Mouse (Mus musculus) stomach, embryonic 16.5 days (tissue): Measurements from ENCODE around the gene Noxa1. TPM values are rescaled to one million over a fixed set of nuclear protein-coding genes. Genes with fewer than 3 reads are reported as not detected.

Experiments used
- ATAC-seq: fragments of 200-750 bp; cut with Nextera tagmentation; 2 replicates; pipeline ENCODE4 v1.8.0; 2017; ENCODE audit warnings: moderate number of reproducible peaks, moderate TSS enrichment; ENCODE audit not compliant: insufficient read depth, low FRiP score
- H3K27ac ChIP-seq: fragments of 300-500 bp; sonication (generic); 2 replicates; pipeline ENCODE4 v1.5.1; 2014; ENCODE audit warnings: low read length
- H3K27me3 ChIP-seq: fragments of 300-500 bp; sonication (generic); 2 replicates; pipeline ENCODE4 v1.6.1; 2014; ENCODE audit warnings: low read length, control low read depth, mixed read lengths; ENCODE audit not compliant: control insufficient read depth, insufficient read depth
- H3K36me3 ChIP-seq: fragments of 300-500 bp; sonication (generic); 2 replicates; pipeline ENCODE4 v1.6.1; 2014; ENCODE audit warnings: low read length; ENCODE audit not compliant: control insufficient read depth, insufficient read depth
- H3K4me1 ChIP-seq: fragments of 300-500 bp; sonication (generic); 2 replicates; pipeline ENCODE4 v1.6.1; 2014; ENCODE audit warnings: low read length, control low read depth, mixed read lengths; ENCODE audit not compliant: control insufficient read depth, insufficient read depth
- H3K4me2 ChIP-seq: fragments of 300-500 bp; sonication (generic); 2 replicates; pipeline ENCODE4 v1.6.1; 2014; ENCODE audit warnings: low read depth, low read length, mixed read lengths
- H3K4me3 ChIP-seq: fragments of 300-500 bp; sonication (generic); replicated peaks from 2 replicates; pipeline ENCODE4 v1.5.1; 2014; ENCODE audit warnings: mild to moderate bottlenecking, low read length
- H3K9ac ChIP-seq: fragments of 300-500 bp; sonication (generic); 2 replicates; pipeline ENCODE4 v1.6.1; 2014; ENCODE audit warnings: low read length
- H3K9me3 ChIP-seq: fragments of 300-500 bp; sonication (generic); replicated peaks from 2 replicates; pipeline ENCODE4 v1.6.1; 2016; ENCODE audit warnings: low read length, control low read depth; ENCODE audit not compliant: control insufficient read depth
- WGBS: fragments of 180-500 bp; shearing (Covaris S2); extraction: QIAGEN DNeasy Blood & Tissue Kit; methylation state at CpG from one replicate; pipeline ENCODE4 v1.1.7; 2014; 5-methylcytosine and 5-hydroxymethylcytosine counted together
- polyA plus RNA-seq: library from polyadenylated mRNA; unstranded; fragments of >200 nt; fragmentation: Nextera tagmentation; extraction: Ambion mirVana; gene quantifications from 2 replicates; pipeline ENCODE4 v1.2.1, GENCODE M21; 2015

The Noxa1 gene
- polyA plus RNA-seq, 1 experiment from 2014 or later, result 8.8 TPM

DNA sequence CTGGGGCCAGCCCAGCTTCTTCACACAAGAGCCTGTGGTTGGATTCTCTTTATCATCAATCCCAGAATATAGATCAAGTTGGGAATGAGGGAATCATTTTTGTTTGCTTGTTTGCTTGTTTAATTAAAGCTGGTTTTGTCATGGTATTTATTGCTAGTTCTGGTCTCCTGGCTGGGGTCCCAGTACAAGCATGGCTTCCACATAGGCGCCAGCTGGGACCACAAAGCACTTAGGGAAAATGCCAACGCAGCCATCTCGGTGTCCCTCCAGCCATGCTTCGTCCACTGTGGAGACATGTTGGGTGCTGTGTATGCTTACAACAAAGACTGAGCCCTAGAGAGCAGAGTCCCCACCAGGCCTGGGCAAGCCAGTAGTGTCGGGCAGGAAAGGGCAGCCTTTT lies 9.4 kb downstream of the Noxa1 start:
- Histone ChIP-seq H3K27me3 (no peaks in the 10 kb centered on the region), H3K27ac (no peak overlapping the region), H3K36me3 (no peaks in the 10 kb centered on the region), H3K9me3 (no peaks in the 10 kb centered on the region), H3K4me1 (no peaks in the 10 kb centered on the region), H3K4me2 (no peak overlapping the region), H3K9ac (no peak overlapping the region), H3K4me3 (no peak overlapping the region)
- WGBS, result 90% methylated on average over 5 of the region's 5 CpGs
- ATAC-seq, result no peak

DNA sequence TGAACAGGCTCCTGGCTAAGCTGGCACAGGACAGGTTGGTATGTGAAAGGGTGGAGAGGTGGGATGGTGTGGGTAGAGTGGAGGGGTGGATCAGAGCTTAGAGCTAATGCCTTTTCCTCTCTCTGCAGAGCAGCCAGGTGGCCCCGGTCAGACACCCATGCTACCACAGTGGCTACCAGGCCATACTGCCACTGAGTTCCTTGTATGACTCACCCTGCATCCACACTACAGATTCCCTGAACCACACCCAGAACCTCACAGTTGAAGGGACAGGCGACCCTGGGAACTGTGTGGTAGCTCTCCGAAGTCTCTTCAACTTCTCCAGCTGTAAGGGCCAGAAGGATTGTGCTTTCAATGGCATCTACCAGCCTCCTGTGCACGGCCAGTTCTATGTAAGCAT lies 11.3 kb downstream of the Noxa1 start:
- 69% methylated on average over 4 of the region's 4 CpGs for WGBS
- H3K9ac ChIP-seq, result no peak overlapping the region
- H3K9me3 ChIP-seq, result no peaks in the 10 kb centered on the region
- no peaks in the 10 kb centered on the region for H3K4me1 ChIP-seq
- ATAC-seq, result peak; percentile 71; the same call in 1 of the 2 replicates
- no peaks in the 10 kb centered on the region for H3K27me3 ChIP-seq
- H3K27ac ChIP-seq, result no peak overlapping the region
- no peak overlapping the region for H3K4me3 ChIP-seq
- no peak overlapping the region for H3K4me2 ChIP-seq
- no peaks in the 10 kb centered on the region for H3K36me3 ChIP-seq

DNA sequence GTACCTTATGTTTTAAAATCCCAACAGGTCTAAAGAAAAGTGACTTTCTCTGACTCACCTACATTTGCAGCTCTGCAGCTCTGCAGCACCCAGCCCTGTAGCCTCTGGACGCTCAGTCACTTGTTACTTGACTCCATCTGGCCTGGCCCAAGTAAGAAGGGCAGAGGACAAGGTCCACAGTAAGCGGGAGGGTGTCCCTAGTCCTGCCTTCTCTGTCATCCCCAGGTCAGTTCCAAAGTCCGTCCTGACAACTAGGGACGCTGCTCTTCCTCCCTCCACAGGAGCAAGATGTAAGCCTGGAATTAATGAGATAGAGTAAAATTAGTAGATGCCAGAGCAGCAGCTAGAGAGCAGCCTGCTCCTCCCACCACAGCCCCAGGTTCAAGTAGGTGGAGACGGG lies 14.9 kb downstream of the Noxa1 start, which contains the start of gene Entpd8:
TSS of gene Entpd8 (plus strand) at position 229 of the 400 bp plus-strand sequence.
- Histone ChIP-seq H3K9ac (no peak within 1 kb of the TSS), H3K27ac (no peak within 1 kb of the TSS), H3K9me3 (no peaks in the 10 kb centered on the region), H3K4me2 (no peak within 1 kb of the TSS), H3K27me3 (no peaks in the 10 kb centered on the region), H3K4me3 (no peak within 1 kb of the TSS), H3K36me3 (no peaks in the 10 kb centered on the region), H3K4me1 (no peaks in the 10 kb centered on the region)
- ATAC-seq, result peak; percentile 47; the same call in 1 of the 2 replicates
- WGBS, result 47% methylated on average over 5 of the region's 5 CpGs

DNA sequence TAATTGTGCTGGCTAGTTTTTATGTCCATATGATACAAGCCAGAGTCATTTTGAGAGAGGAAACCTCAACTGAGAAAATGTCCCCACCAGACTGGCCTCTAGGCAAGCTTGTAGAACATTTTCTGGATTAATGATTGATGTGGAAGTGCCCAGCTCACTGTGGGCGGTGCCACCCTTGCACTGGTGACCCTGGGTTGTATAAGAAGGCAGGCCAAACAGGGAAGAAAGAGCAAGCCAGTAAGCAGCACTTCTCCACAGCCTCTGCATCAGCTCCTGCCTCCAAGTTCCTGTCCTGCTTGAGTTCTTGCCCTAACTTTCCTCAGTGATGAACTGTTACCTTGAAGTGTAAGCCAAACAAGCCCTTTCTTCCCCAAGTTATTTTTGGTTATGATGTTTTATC lies 16.0 kb downstream of the Noxa1 start:
- no peak for ATAC-seq
- Histone ChIP-seq H3K9ac (no peak overlapping the region), H3K27ac (no peak overlapping the region), H3K36me3 (no peaks in the 10 kb centered on the region), H3K4me3 (no peak overlapping the region), H3K9me3 (no peaks in the 10 kb centered on the region), H3K4me2 (no peak overlapping the region), H3K27me3 (no peaks in the 10 kb centered on the region), H3K4me1 (no peaks in the 10 kb centered on the region)
- 42% methylated on average over 1 of the region's 1 CpGs for WGBS

DNA sequence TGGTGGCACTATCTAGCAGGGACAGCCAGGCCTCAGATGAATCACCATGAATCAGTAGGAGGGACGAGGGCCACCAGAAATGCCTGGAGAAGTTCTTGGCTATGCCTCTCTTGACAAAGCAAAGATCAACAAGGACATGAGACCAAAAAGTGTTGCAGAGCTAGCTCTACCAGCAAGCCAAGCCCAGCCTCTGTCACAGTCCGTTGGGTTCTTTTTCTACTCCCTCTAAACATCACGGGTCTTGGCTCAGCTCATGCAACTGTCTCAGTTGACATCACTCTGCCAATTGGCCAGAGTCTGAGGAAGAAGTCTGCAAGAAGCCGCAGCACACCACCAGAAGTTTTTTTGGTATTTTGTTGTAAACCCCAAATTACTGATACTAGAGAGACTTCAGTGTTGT lies 19.4 kb downstream of the Noxa1 start:
- no peak overlapping the region for H3K27ac ChIP-seq

DNA sequence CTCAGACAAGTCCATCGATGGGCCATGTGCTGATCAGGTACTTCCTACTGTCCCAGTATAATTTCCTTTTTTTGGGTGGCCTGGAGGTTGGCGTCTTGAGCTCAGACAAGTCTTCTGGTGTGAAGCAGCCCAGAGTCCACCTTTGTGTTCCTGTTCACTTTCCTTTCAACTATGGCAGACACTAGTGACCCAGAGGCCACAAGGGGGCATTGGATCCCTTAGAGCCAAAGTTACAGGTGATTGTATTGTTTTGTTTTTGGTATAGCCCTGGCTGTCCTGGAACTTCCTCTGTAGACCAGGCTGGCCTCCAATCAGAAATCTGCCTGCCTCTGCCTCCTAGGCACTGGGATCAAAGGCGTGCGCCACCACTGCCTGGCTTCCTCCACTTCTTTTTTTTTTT lies 22.6 kb downstream of the Noxa1 start:
- H3K4me2 ChIP-seq, result no peak overlapping the region

More for the DNA sequence above, 19.4 kb downstream of the Noxa1 start:
- Histone ChIP-seq H3K4me3 (no peak overlapping the region), H3K4me2 (no peak overlapping the region), H3K9ac (no peak overlapping the region), H3K4me1 (no peaks in the 10 kb centered on the region), H3K36me3 (no peaks in the 10 kb centered on the region), H3K9me3 (no peaks in the 10 kb centered on the region), H3K27me3 (no peaks in the 10 kb centered on the region)
- ATAC-seq, result no peak
- WGBS, result 56% methylated on average over 4 of the region's 4 CpGs

DNA sequence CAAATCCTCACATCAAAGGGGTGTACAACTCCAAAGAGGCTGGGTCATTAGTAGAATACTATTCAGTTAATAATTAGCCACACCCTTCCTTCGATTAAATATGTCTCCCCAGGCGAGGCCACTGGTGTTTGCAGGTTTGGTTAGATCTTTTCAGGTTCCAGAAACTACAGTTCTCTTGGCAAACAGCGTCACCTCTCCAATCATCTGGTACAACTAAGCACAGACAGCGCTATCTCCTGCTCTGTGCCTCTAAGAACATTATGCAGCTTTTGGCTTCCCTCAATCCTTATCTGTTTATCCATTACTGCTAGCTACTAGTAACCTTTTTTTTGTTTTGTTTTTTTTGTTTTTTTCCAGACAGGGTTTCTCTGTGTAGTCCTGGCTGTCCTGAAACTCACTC lies 25.4 kb downstream of the Noxa1 start:
- no peak for ATAC-seq
- Histone ChIP-seq H3K9ac (no peak overlapping the region), H3K27ac (no peak overlapping the region), H3K4me1 (no peaks in the 10 kb centered on the region), H3K4me3 (no peak overlapping the region), H3K36me3 (no peaks in the 10 kb centered on the region), H3K9me3 (no peaks in the 10 kb centered on the region; the same call in 1 of the 2 replicates), H3K4me2 (no peak overlapping the region), H3K27me3 (no peaks in the 10 kb centered on the region)
- WGBS, result 60% methylated on average over 4 of the region's 4 CpGs

More for the DNA sequence above, 22.6 kb downstream of the Noxa1 start:
- 88% methylated on average over 4 of the region's 4 CpGs for whole genome bisulfite sequencing
- Histone ChIP-seq H3K4me3 (no peak overlapping the region), H3K27me3 (no peaks in the 10 kb centered on the region), H3K9ac (no peak overlapping the region), H3K27ac (no peak overlapping the region), H3K9me3 (no peaks in the 10 kb centered on the region), H3K36me3 (no peaks in the 10 kb centered on the region), H3K4me1 (no peaks in the 10 kb centered on the region)
- no peak for ATAC-seq

DNA sequence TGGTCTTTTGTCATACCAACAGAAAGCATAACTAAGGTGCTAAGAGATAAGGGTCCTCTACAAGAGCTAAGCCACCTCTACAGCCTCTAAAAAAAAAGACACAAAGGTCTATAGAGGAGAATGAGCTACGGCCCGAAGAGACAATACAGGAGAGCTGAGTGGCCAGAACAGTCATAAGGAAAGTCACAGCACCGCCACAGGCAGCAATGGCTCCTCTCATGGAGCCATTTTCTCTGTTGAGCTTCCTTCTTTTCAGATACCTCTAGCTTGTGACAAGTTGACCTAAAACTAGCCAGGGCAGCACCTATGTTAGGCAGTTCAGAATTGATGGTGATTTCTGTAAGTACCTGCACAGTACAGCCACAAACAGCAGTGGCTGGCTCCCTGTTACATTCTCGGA lies 28.4 kb downstream of the Noxa1 start:
- Histone ChIP-seq H3K27ac (no peak overlapping the region), H3K9me3 (no peaks in the 10 kb centered on the region; the same call in 1 of the 2 replicates), H3K4me3 (no peak overlapping the region), H3K9ac (no peak overlapping the region), H3K4me1 (no peaks in the 10 kb centered on the region), H3K4me2 (no peak overlapping the region), H3K27me3 (no peaks in the 10 kb centered on the region), H3K36me3 (peaks cover 4% of the 10 kb centered on the region; the same call in 1 of the 2 replicates)
- ATAC-seq, result no peak
- 85% methylated on average over 4 of the region's 4 CpGs for WGBS

DNA sequence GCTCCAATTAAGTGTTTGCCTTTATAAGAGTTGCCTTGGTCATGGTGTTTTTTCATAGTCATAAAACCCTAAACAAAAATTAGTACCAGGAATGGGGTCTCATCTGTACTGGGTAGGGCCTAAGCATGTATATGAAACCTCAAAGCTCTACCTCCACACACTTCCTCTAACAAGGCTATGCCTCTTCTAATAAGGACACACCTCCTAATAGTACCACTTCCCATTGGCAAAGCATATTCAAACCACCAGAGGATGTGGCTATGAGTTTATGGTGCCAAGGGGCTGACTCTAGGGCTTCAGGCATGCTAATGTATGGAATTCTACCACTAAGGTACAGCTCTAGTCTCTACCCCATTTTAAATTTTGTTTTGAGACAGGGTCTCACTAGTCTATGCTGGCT lies 29.4 kb downstream of the Noxa1 start:
- H3K9ac ChIP-seq, result no peak overlapping the region
- ATAC-seq, result no peak

DNA sequence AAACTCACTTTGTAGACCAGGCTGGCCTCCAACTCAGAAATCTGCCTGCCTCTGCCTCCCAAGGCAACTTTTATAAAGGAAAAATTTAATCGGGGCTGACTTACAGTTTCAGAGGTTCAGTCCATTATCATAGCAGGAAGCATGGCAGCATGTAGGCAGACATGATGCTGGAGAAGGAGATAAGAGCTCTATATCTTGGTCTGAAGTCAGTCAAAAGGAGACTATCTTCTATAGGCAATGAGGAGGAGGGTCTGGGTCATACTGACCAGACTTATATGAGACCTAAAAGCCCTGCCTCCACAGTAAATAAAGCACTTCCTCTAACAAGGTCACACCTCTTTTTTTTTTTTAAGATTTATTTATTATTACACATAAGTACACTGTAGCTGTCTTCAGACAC lies 30.7 kb downstream of the Noxa1 start:
- no peak for ATAC-seq
- Histone ChIP-seq H3K27ac (no peak overlapping the region), H3K9ac (no peak overlapping the region), H3K4me2 (no peak overlapping the region), H3K9me3 (no peaks in the 10 kb centered on the region; the same call in 1 of the 2 replicates), H3K36me3 (peaks cover 7% of the 10 kb centered on the region; the same call in 1 of the 2 replicates), H3K27me3 (no peaks in the 10 kb centered on the region), H3K4me3 (no peak overlapping the region), H3K4me1 (no peaks in the 10 kb centered on the region)
- 97% methylated on average over 1 of the region's 1 CpGs for WGBS

More for the DNA sequence above, 29.4 kb downstream of the Noxa1 start:
- H3K4me2 ChIP-seq, result no peak overlapping the region
- H3K9me3 ChIP-seq, result no peaks in the 10 kb centered on the region; the same call in 1 of the 2 replicates
- H3K27me3 ChIP-seq, result no peaks in the 10 kb centered on the region
- H3K4me1 ChIP-seq, result no peaks in the 10 kb centered on the region
- H3K36me3 ChIP-seq, result peaks cover 7% of the 10 kb centered on the region; the same call in 1 of the 2 replicates
- no peak overlapping the region for H3K4me3 ChIP-seq
- no peak overlapping the region for H3K27ac ChIP-seq
